Mouse (Mus musculus) spleen, adult 2 months (tissue): ENCODE measurements around the gene Nrxn3. TPM values are rescaled to one million over a fixed set of nuclear protein-coding genes. Genes with fewer than 3 reads are reported as not detected.

Source experiments
- DNase-seq, 2 experiments: peaks; one replicate each; pipeline versions ENCODE4 v3.0.0 to v3.0.0-alpha.2; 2012 to 2021; ENCODE audit warnings: low spot score in 2 of 2, low read depth in 1 of 2
- H3K27ac ChIP-seq: fragments of 200-500 bp; 2 replicates; pipeline ENCODE4 v1.5.1; 2012; ENCODE audit warnings: low read length, inconsistent platforms; ENCODE audit not compliant: insufficient read depth
- H3K27me3 ChIP-seq: fragments of 200-500 bp; 2 replicates; pipeline ENCODE4 v1.6.1; 2012; ENCODE audit warnings: mild to moderate bottlenecking, moderate library complexity, low read length, inconsistent platforms; ENCODE audit not compliant: control insufficient read depth, insufficient read depth
- H3K36me3 ChIP-seq: fragments of 200-500 bp; 2 replicates; pipeline ENCODE4 v1.6.1; 2012; ENCODE audit warnings: mild to moderate bottlenecking, low read length, inconsistent platforms; ENCODE audit not compliant: control insufficient read depth, insufficient read depth
- H3K4me1 ChIP-seq: fragments of 200-500 bp; 2 replicates; pipeline ENCODE4 v1.6.1; 2011; ENCODE audit warnings: inconsistent platforms; ENCODE audit not compliant: control insufficient read depth, insufficient read depth, insufficient read length
- H3K4me3 ChIP-seq: fragments of 200-500 bp; 2 replicates; pipeline ENCODE4 v1.5.1; 2011; ENCODE audit warnings: mild to moderate bottlenecking, inconsistent platforms; ENCODE audit not compliant: insufficient read depth, insufficient read length; ENCODE audit errors: extremely low read depth
- CTCF ChIP-seq: fragments of 200-500 bp; IDR thresholded peaks from 2 replicates; pipeline ENCODE4 v1.5.1; 2011; ENCODE audit warnings: mild to moderate bottlenecking, inconsistent platforms; ENCODE audit not compliant: insufficient read depth, insufficient read length, insufficient replicate concordance; ENCODE audit errors: extremely low read depth
- POLR2A ChIP-seq: fragments of 200-500 bp; IDR thresholded peaks from 2 replicates; pipeline ENCODE4 v1.6.1; 2011; ENCODE audit warnings: low read depth, low read length, inconsistent platforms
- WGBS: fragments of 180-500 bp; shearing (Covaris S2); methylation state at CpG from one replicate; pipeline ENCODE4 v1.1.7; 2018; 5-methylcytosine and 5-hydroxymethylcytosine counted together
- polyA plus RNA-seq: library from polyadenylated mRNA; depleted of rRNA; stranded (reverse); fragments of >200 nt; gene quantifications from 2 replicates; pipeline ENCODE4 v1.2.3, GENCODE M21; 2012

The Nrxn3 gene
- polyA plus RNA-seq, 1 experiment = not detected

DNA sequence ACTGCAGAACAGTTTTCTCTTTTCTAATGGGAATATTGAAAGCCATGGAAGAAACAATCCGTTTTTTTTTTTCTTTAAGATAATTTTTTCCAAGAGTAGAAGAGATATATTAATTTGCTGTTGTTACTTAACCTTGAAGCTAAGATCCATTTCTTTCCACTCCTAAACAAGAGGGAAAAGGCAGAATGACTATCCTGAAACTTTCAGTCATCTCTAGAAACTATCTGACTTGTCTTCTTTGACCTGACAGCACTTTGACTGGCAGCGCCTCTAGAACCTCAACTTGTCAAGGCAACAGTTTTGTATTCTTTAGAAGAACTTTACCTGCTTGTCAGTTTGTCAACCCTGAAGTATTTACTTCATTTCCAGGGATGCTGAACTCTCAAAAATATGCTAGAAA lies 227.2 kb downstream of the Nrxn3 start:
- 85% methylated on average over 2 of the region's 2 CpGs for WGBS
- H3K4me1 ChIP-seq = no peaks in the 10 kb centered on the region
- H3K27ac ChIP-seq = no peak overlapping the region
- no peak for TF ChIP-seq POLR2A
- TF ChIP-seq CTCF = no peak
- DNase-seq = no peak
- no peaks in the 10 kb centered on the region for H3K27me3 ChIP-seq
- no peaks in the 10 kb centered on the region for H3K36me3 ChIP-seq
- H3K4me3 ChIP-seq = no peak overlapping the region

GRCm38 (mm10) chr12:88952937-88953600 lies 230.4 kb downstream of the Nrxn3 start:
- 71% methylated on average over 7 of the region's 7 CpGs for WGBS
- H3K4me1 ChIP-seq = no peaks in the 10 kb centered on the region
- H3K27ac ChIP-seq = no peak overlapping the region
- H3K4me3 ChIP-seq = no peak overlapping the region
- no peaks in the 10 kb centered on the region for H3K27me3 ChIP-seq
- TF ChIP-seq CTCF (no peak), POLR2A (no peak)
- DNase-seq = no peak
- no peaks in the 10 kb centered on the region for H3K36me3 ChIP-seq

GRCm38 (mm10) chr12:88953801-88954200 lies 231.1 kb downstream of the Nrxn3 start:
- 71% methylated on average over 4 of the region's 4 CpGs for WGBS
- no peak for DNase-seq
- no peak for TF ChIP-seq POLR2A
- no peak for TF ChIP-seq CTCF

DNA sequence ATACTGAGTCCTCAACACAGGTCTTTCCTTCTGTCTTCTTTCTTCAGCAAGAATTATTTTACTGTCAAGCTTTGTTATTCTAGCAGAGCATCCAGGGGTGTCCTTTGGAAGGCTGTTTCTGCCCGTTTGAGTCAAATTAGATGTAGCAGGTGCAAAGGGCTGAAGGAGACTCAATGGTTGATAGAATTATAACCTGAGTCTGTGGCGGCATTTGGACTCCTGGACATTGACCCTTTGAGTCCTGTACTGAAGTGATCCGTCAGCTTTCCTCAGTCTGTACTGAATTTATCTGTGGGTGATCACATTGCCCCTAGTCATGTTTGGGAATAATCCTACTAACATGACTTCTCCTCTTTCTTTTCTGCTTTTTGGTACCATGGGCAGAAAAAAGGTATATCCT lies 234.8 kb downstream of the Nrxn3 start:
- TF ChIP-seq CTCF (no peak), POLR2A (no peak)
- Histone ChIP-seq H3K36me3 (no peaks in the 10 kb centered on the region), H3K4me1 (no peaks in the 10 kb centered on the region), H3K27ac (no peak overlapping the region), H3K4me3 (no peak overlapping the region), H3K27me3 (no peaks in the 10 kb centered on the region)
- WGBS = 81% methylated on average over 3 of the region's 3 CpGs
- DNase-seq = no peak

More at GRCm38 (mm10) chr12:88953801-88954200, 231.1 kb downstream of the Nrxn3 start:
- no peaks in the 10 kb centered on the region for H3K36me3 ChIP-seq
- no peak overlapping the region for H3K4me3 ChIP-seq
- no peaks in the 10 kb centered on the region for H3K27me3 ChIP-seq
- no peaks in the 10 kb centered on the region for H3K4me1 ChIP-seq
- H3K27ac ChIP-seq = no peak overlapping the region

DNA sequence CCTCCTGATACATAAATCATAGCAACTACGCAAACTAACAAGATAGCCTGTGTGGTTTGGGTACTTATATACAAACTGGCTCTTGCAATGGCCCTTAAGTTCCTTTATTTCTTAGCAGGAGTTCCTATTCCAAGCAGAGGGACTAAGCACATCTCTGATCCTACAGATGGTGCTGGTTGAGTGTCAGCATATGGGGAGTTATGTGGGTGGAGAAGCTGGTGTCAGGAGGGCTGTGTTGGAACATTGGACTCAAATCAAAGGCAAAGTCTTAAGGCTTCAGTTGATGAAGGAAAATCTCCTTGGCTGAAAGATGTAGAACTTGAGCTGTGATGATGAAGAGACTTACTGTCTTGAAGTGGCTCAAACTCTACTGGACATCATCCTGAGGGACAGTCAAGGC lies 238.1 kb downstream of the Nrxn3 start:
- DNase-seq = no peak
- no peak overlapping the region for H3K27ac ChIP-seq
- TF ChIP-seq POLR2A = no peak
- no peak for TF ChIP-seq CTCF
- H3K27me3 ChIP-seq = no peaks in the 10 kb centered on the region
- 89% methylated on average over 1 of the region's 1 CpGs for WGBS
- no peak overlapping the region for H3K4me3 ChIP-seq
- H3K4me1 ChIP-seq = no peaks in the 10 kb centered on the region
- no peaks in the 10 kb centered on the region for H3K36me3 ChIP-seq

- no peaks in the 10 kb centered on the region for H3K27me3 ChIP-seq
- DNase-seq = no peak
- H3K4me1 ChIP-seq = no peaks in the 10 kb centered on the region
- 83% methylated on average over 4 of the region's 4 CpGs for WGBS
- no peak for TF ChIP-seq POLR2A
- TF ChIP-seq CTCF = no peak
- H3K27ac ChIP-seq = no peak overlapping the region
- H3K36me3 ChIP-seq = no peaks in the 10 kb centered on the region
- no peak overlapping the region for H3K4me3 ChIP-seq
Observed at GRCm38 (mm10) chr12:88966329-88966728, 243.7 kb downstream of the Nrxn3 start.

DNA sequence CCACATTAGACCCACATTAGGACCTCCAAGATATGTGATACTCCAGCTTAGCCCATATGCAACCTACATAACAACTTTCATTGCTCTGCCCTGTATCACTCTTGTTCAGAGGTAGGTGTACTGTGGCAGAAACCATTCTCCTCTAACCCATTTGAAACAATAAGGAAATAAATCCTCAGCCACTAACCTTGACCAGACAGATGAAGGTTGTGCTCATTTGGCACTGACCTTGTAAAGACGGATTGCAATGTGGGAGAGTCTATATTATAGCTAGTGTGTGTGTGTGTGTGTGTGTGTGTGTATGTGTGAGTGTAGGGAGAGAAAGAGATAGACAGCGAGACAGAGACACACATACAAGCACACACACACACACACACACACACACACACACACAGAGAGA lies 253.9 kb downstream of the Nrxn3 start:
- 75% methylated on average over 2 of the region's 2 CpGs for WGBS
- Histone ChIP-seq H3K36me3 (no peaks in the 10 kb centered on the region), H3K4me3 (no peak overlapping the region), H3K27me3 (no peaks in the 10 kb centered on the region), H3K27ac (no peak overlapping the region), H3K4me1 (no peaks in the 10 kb centered on the region)
- no peak for DNase-seq
- TF ChIP-seq CTCF (no peak), POLR2A (no peak)
